Mouse (Mus musculus) embryo, embryonic 11 days (tissue): Measurements from ENCODE around the gene Ccdc88b.

Source experiments
- DNase-seq: peaks from one replicate; pipeline ENCODE4 v3.0.0-alpha.2; 2015

Ccdc88b gene

GRCm38 (mm10) chr19:6826601-6827000, 31.4 kb downstream of the Ccdc88b start:
- DNase-seq = no peak

GRCm38 (mm10) chr19:6825384-6825783, 32.6 kb downstream of the Ccdc88b start:
- no peak for DNase-seq

GRCm38 (mm10) chr19:6820538-6821195, 37.3 kb downstream of the Ccdc88b start:
- DNase-seq = no peak

GRCm38 (mm10) chr19:6819143-6819827, 38.7 kb downstream of the Ccdc88b start:
- no peak for DNase-seq

- DNase-seq = no peak
Observed at GRCm38 (mm10) chr19:6814958-6815357, 43.1 kb downstream of the Ccdc88b start.

- peak; percentile 63 for DNase-seq
Observed at GRCm38 (mm10) chr19:6814366-6814765, 43.6 kb downstream of the Ccdc88b start.
